Mouse (Mus musculus): ENCODE measurements around the gene Slc5a10. TPM values are rescaled to one million over a fixed set of nuclear protein-coding genes. Genes with fewer than 3 reads are reported as not detected.

The Slc5a10 gene
- polyA plus RNA-seq, 1 experiment = 0.27 TPM

- H3K4me1 ChIP-seq (replicated peaks; ENCODE audit: control insufficient read depth, insufficient read depth, low read length) = no peaks in the 10 kb centered on the region
- WGBS = 77% methylated on average over 15 of the region's 15 CpGs
- no peaks in the 10 kb centered on the region for H3K36me3 ChIP-seq (ENCODE audit: control insufficient read depth, insufficient read depth, low read length)
- DNase-seq = no peak
- H3K4me3 ChIP-seq (ENCODE audit: control insufficient read depth, insufficient read depth, low read length) = no peak overlapping the region
- TF ChIP-seq POLR2A (IDR thresholded peaks at IDR 0.05; ENCODE audit: control insufficient read depth, extremely low read depth, insufficient read depth, low read length, poor library complexity) = no peak
- no peak for TF ChIP-seq CTCF (IDR thresholded peaks at IDR 0.05; ENCODE audit: borderline replicate concordance, control insufficient read depth, extremely low read depth, insufficient read depth, low read length, poor library complexity)
- no peak overlapping the region for H3K27ac ChIP-seq (ENCODE audit: control insufficient read depth, insufficient read depth, low read length)
- H3K27me3 ChIP-seq (ENCODE audit: control insufficient read depth, insufficient read depth, low read length) = no peaks in the 10 kb centered on the region
Observed at GRCm38 (mm10) chr11:61713157-61713855, 7.3 kb downstream of the Slc5a10 start.

DNA sequence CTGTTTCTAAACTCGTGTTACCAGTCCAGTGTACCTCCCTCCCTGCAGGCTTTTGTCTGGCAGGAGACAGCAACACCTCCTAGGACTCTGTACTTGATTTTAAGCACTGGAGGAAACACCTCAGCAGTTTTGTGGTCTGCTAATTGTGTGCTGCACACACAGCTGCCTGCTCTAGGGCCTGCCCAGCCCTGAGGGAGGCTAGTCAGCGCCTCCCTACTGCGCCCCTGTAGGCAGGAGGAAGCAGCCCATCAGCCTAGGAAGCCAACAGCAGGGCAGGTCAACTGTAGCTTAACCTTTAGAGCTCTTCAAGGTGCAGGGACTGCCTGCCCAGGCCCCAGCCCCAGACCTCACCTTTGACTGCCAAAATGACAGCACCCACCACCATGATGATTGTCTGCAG, 11.7 kb downstream of the Slc5a10 start:
- Histone ChIP-seq H3K4me3 (ENCODE audit: control insufficient read depth, insufficient read depth, low read length) (no peak overlapping the region), H3K27ac (ENCODE audit: control insufficient read depth, insufficient read depth, low read length) (no peak overlapping the region), H3K36me3 (ENCODE audit: control insufficient read depth, insufficient read depth, low read length) (no peaks in the 10 kb centered on the region), H3K4me1 (replicated peaks; ENCODE audit: control insufficient read depth, insufficient read depth, low read length) (no peaks in the 10 kb centered on the region), H3K27me3 (ENCODE audit: control insufficient read depth, insufficient read depth, low read length) (no peaks in the 10 kb centered on the region)
- no peak for DNase-seq
- TF ChIP-seq POLR2A (IDR thresholded peaks at IDR 0.05; ENCODE audit: control insufficient read depth, extremely low read depth, insufficient read depth, low read length, poor library complexity) (no peak), CTCF (IDR thresholded peaks at IDR 0.05; ENCODE audit: borderline replicate concordance, control insufficient read depth, extremely low read depth, insufficient read depth, low read length, poor library complexity) (no peak)
- 29% methylated on average over 3 of the region's 3 CpGs for WGBS

DNA sequence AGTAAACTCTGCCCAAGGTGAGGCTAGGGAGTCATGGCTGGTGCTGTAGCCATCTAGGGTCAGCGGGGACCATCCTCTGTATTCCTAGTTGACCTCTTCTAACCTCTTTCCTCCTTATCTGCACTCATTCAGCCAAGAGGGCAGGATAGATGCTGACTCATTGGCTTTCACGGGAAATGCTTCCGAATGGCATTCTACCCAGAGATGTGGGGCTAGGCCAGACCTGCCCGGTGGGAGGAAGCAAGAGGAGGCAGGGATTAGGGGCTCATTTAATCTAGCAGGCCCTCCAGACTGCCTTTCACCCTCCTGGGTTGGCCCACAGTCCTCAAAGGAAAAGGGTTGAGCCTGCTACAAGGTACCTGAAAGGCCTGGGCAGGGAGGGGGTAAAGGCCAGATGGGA, 14.4 kb downstream of the Slc5a10 start:
- H3K36me3 ChIP-seq (ENCODE audit: control insufficient read depth, insufficient read depth, low read length) = no peaks in the 10 kb centered on the region
- 88% methylated on average over 4 of the region's 4 CpGs for WGBS

DNA sequence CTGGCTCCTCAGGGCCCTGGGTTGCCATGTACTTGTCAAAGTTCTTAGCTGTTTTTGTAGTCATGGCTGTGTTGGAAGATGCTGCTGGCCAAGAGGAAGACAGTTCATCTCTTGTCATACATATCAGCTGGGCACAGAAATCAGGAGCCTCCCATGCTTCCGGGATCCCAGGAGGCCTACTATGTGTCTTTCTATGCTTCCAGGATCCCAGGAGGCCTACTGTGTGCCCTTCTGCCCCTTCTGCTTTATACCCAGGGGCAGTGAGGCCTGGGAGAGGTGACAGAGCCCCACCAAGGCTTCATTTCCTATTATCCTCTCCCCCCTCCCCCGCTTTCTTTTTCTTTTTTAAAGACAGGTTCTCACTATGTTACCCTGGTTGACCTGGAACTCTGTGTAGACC, 15.0 kb downstream of the Slc5a10 start:
- WGBS = 100% methylated on average over 2 of the region's 2 CpGs
- H3K27ac ChIP-seq (ENCODE audit: control insufficient read depth, insufficient read depth, low read length) = no peak overlapping the region
- H3K36me3 ChIP-seq (ENCODE audit: control insufficient read depth, insufficient read depth, low read length) = no peaks in the 10 kb centered on the region
- TF ChIP-seq POLR2A (IDR thresholded peaks at IDR 0.05; ENCODE audit: control insufficient read depth, extremely low read depth, insufficient read depth, low read length, poor library complexity) (no peak), CTCF (IDR thresholded peaks at IDR 0.05; ENCODE audit: borderline replicate concordance, control insufficient read depth, extremely low read depth, insufficient read depth, low read length, poor library complexity) (no peak)
- H3K27me3 ChIP-seq (ENCODE audit: control insufficient read depth, insufficient read depth, low read length) = no peaks in the 10 kb centered on the region
- no peak overlapping the region for H3K4me3 ChIP-seq (ENCODE audit: control insufficient read depth, insufficient read depth, low read length)
- DNase-seq = no peak
- H3K4me1 ChIP-seq (replicated peaks; ENCODE audit: control insufficient read depth, insufficient read depth, low read length) = no peaks in the 10 kb centered on the region

More for the DNA sequence above, 14.4 kb downstream of the Slc5a10 start:
- no peak for DNase-seq
- TF ChIP-seq CTCF (IDR thresholded peaks at IDR 0.05; ENCODE audit: borderline replicate concordance, control insufficient read depth, extremely low read depth, insufficient read depth, low read length, poor library complexity) (no peak), POLR2A (IDR thresholded peaks at IDR 0.05; ENCODE audit: control insufficient read depth, extremely low read depth, insufficient read depth, low read length, poor library complexity) (no peak)
- Histone ChIP-seq H3K27ac (ENCODE audit: control insufficient read depth, insufficient read depth, low read length) (no peak overlapping the region), H3K27me3 (ENCODE audit: control insufficient read depth, insufficient read depth, low read length) (no peaks in the 10 kb centered on the region), H3K4me3 (ENCODE audit: control insufficient read depth, insufficient read depth, low read length) (no peak overlapping the region), H3K4me1 (replicated peaks; ENCODE audit: control insufficient read depth, insufficient read depth, low read length) (no peaks in the 10 kb centered on the region)

DNA sequence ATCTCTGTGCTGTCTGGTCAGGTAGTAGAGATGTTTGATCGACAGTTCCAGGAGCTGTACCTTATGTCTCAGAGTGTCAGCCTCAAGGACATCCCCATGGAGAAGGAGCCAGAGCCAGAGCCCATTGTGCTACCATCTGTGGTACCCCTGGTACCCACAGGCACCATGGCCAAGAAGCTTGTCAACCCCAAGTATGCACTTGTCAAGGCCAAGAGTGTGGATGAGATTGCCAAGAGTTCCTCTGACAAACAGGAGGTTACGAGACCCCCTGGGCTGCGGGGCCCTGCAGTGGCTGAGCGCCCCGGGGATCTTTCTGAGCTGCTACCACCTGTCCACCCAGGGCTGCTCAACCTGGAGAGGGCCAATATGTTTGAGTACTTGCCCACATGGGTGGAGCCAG, 18.1 kb downstream of the Slc5a10 start:
- H3K27me3 ChIP-seq (ENCODE audit: control insufficient read depth, insufficient read depth, low read length) = no peaks in the 10 kb centered on the region
- H3K27ac ChIP-seq (ENCODE audit: control insufficient read depth, insufficient read depth, low read length) = no peak overlapping the region
- no peaks in the 10 kb centered on the region for H3K36me3 ChIP-seq (ENCODE audit: control insufficient read depth, insufficient read depth, low read length)
- 97% methylated on average over 5 of the region's 5 CpGs for WGBS
- no peak overlapping the region for H3K4me3 ChIP-seq (ENCODE audit: control insufficient read depth, insufficient read depth, low read length)
- no peaks in the 10 kb centered on the region for H3K4me1 ChIP-seq (replicated peaks; ENCODE audit: control insufficient read depth, insufficient read depth, low read length)
- DNase-seq = no peak
- TF ChIP-seq POLR2A (IDR thresholded peaks at IDR 0.05; ENCODE audit: control insufficient read depth, extremely low read depth, insufficient read depth, low read length, poor library complexity) (no peak), CTCF (IDR thresholded peaks at IDR 0.05; ENCODE audit: borderline replicate concordance, control insufficient read depth, extremely low read depth, insufficient read depth, low read length, poor library complexity) (no peak)

DNA sequence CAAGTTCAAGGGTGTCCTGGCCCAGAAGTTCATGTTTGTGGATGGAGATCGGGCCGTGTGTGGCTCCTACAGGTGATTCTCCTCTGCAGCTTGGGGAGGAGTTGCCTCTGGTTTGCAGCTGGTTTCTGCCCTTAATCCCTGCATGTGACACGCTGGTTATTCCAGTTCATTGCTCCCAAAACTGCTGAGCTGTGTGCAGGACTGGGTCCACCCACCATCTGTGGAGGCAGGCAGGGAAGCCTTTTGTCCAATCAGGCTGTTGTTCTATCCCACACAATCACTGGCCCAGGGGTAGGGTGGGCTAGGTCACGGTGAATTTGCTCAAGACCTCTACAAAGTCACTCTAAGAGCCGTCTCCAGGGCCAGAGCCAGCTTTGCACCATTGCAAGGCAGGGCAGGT, 18.9 kb downstream of the Slc5a10 start:
- Histone ChIP-seq H3K27me3 (ENCODE audit: control insufficient read depth, insufficient read depth, low read length) (no peaks in the 10 kb centered on the region), H3K36me3 (ENCODE audit: control insufficient read depth, insufficient read depth, low read length) (no peaks in the 10 kb centered on the region), H3K4me3 (ENCODE audit: control insufficient read depth, insufficient read depth, low read length) (no peak overlapping the region), H3K4me1 (replicated peaks; ENCODE audit: control insufficient read depth, insufficient read depth, low read length) (no peaks in the 10 kb centered on the region), H3K27ac (ENCODE audit: control insufficient read depth, insufficient read depth, low read length) (no peak overlapping the region)
- no peak for DNase-seq
- TF ChIP-seq POLR2A (IDR thresholded peaks at IDR 0.05; ENCODE audit: control insufficient read depth, extremely low read depth, insufficient read depth, low read length, poor library complexity) (no peak), CTCF (IDR thresholded peaks at IDR 0.05; ENCODE audit: borderline replicate concordance, control insufficient read depth, extremely low read depth, insufficient read depth, low read length, poor library complexity) (no peak)
- 88% methylated on average over 5 of the region's 5 CpGs for WGBS

GRCm38 (mm10) chr11:61699933-61700332, 20.7 kb downstream of the Slc5a10 start:
- no peak overlapping the region for H3K4me3 ChIP-seq (ENCODE audit: control insufficient read depth, insufficient read depth, low read length)
- no peaks in the 10 kb centered on the region for H3K36me3 ChIP-seq (ENCODE audit: control insufficient read depth, insufficient read depth, low read length)
- no peak overlapping the region for H3K27ac ChIP-seq (ENCODE audit: control insufficient read depth, insufficient read depth, low read length)
- TF ChIP-seq CTCF (IDR thresholded peaks at IDR 0.05; ENCODE audit: borderline replicate concordance, control insufficient read depth, extremely low read depth, insufficient read depth, low read length, poor library complexity) (no peak), POLR2A (IDR thresholded peaks at IDR 0.05; ENCODE audit: control insufficient read depth, extremely low read depth, insufficient read depth, low read length, poor library complexity) (no peak)
- no peak for DNase-seq
- H3K27me3 ChIP-seq (ENCODE audit: control insufficient read depth, insufficient read depth, low read length) = no peaks in the 10 kb centered on the region
- 60% methylated on average over 4 of the region's 4 CpGs for WGBS
- H3K4me1 ChIP-seq (replicated peaks; ENCODE audit: control insufficient read depth, insufficient read depth, low read length) = no peaks in the 10 kb centered on the region
